In the genomic region with DNA sequence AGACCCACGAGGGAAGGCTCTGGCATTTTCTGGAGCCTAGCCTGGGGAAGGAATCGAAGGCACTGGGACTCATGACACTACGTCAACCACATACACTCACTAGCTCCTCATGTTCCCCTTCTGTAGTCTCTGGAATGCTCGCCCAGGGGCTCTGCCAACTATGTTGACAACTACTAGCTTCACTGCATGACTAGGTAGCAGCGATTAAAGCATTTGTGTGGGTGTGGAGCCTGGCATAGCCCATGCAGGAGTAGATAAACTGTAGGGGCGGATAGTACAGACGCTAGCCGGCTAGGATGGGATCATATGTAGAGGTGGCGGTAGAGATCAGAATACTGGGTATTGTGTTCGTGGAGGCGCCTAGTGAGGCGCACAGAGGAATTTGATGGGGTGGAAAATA, we compare ENCODE assay signal across 23 mouse cellular contexts. TPM values are rescaled to one million over a fixed set of nuclear protein-coding genes. Genes with fewer than 3 reads are reported as not detected.
DNase-seq lines count a peak whose midpoint lies in the region; ATAC-seq lines count a peak whose summit lies in the region.
"Had no signal": no experiment of that assay in that cellular context is flagged by ENCODE, and none has a peak within 500 bp of the region (broad histone marks: within the 10 kb centered on the region; RNA-seq: fewer than 3 reads in every experiment).

No protein-coding gene starts in this region.

- no peak for DNase-seq in frontal cortex, adult 2 months (ENCODE audit: extremely low spot score in 1 of 2, low spot score in 1 of 2)
- DNase-seq in liver = no peak
- DNase-seq in Muller cell, postnatal 12 days (ENCODE audit: inconsistent ontology term) = peak; percentile 63
- DNase-seq in layer of hippocampus, adult 9-11 months = peak; percentile 71
- DNase-seq in yolk sac, embryonic 10.5 days (ENCODE audit: low spot score) = no peak
- DNase-seq in left cerebral cortex, adult 11 months (ENCODE audit: low spot score) = no peak
- DNase-seq: adrenal gland, adult 8-10 months; cerebellum, postnatal 10 days; gastrocnemius, postnatal 10 days; heart, adult 18-20 months; left cerebral cortex, postnatal 4 days; right cerebral cortex, postnatal 14 days; thymus, adult 18-20 months had no signal

- peaks cover 22% of the 10 kb centered on the region for H3K4me1 ChIP-seq in liver, embryonic 15.5 days (replicated peaks)

- H3K9ac ChIP-seq in liver, embryonic 15.5 days = no peak overlapping the region
- H3K9ac ChIP-seq: embryonic facial prominence, embryonic 13.5 days; kidney, embryonic 15.5 days; midbrain, embryonic 15.5 days; stomach, embryonic 15.5 days had no signal

- H3K27ac ChIP-seq in liver, embryonic 15.5 days (replicated peaks) = no peak overlapping the region
- H3K27ac ChIP-seq: embryonic facial prominence, embryonic 13.5 days; forebrain, embryonic 10.5 days; kidney, embryonic 15.5 days; midbrain, embryonic 15.5 days; stomach, embryonic 15.5 days had no signal

- 57% methylated on average over 12 of the region's 12 CpGs for WGBS in liver, embryonic 15.5 days (ENCODE audit: insufficient replicate concordance)

- no peaks in the 10 kb centered on the region for H3K36me3 ChIP-seq in liver, embryonic 15.5 days (replicated peaks)
- H3K36me3 ChIP-seq: embryonic facial prominence, embryonic 13.5 days; forebrain, embryonic 10.5 days; kidney, embryonic 15.5 days; midbrain, embryonic 15.5 days; stomach, embryonic 15.5 days had no signal

- H3K27me3 ChIP-seq in liver, embryonic 15.5 days = peaks cover 22% of the 10 kb centered on the region
- H3K27me3 ChIP-seq: embryonic facial prominence, embryonic 13.5 days; stomach, embryonic 15.5 days had no signal

- H3K4me2 ChIP-seq in liver, embryonic 15.5 days = no peak overlapping the region
- H3K4me2 ChIP-seq: embryonic facial prominence, embryonic 13.5 days; kidney, embryonic 15.5 days; midbrain, embryonic 15.5 days; stomach, embryonic 15.5 days had no signal

- ATAC-seq in frontal cortex, adult (ENCODE audit: low TSS enrichment) = peak; percentile 28; the same call in 1 of the 2 replicates
- ATAC-seq in liver, embryonic 15.5 days (ENCODE audit: insufficient read depth) = 0 out of 2 replicates have a peak, but pooled peaks have one; percentile 19
- ATAC-seq: hindbrain, embryonic 16.5 days; intestine, postnatal 0 days; midbrain, embryonic 15.5 days had no signal

- no peaks in the 10 kb centered on the region for H3K9me3 ChIP-seq in liver, embryonic 15.5 days (replicated peaks)
- H3K9me3 ChIP-seq: embryonic facial prominence, embryonic 13.5 days; forebrain, embryonic 10.5 days; kidney, embryonic 15.5 days; midbrain, embryonic 15.5 days; stomach, embryonic 15.5 days had no signal

- no peak overlapping the region for H3K4me3 ChIP-seq in liver, embryonic 15.5 days (replicated peaks)
- H3K4me3 ChIP-seq: embryonic facial prominence, embryonic 13.5 days; forebrain, embryonic 10.5 days; kidney, embryonic 15.5 days; midbrain, embryonic 15.5 days; myocyte; stomach, embryonic 15.5 days had no signal

RNA-seq across cellular contexts. Expression of gene Il1r1, which starts 45.5 kb away (rescaled TPM):
- 1.4 and 1.6 TPM in 2 replicates for polyA plus RNA-seq in frontal cortex, adult 2 months (2012; rRNA removed)
- polyA plus RNA-seq in liver, embryonic 15.5 days (2015; fragmentation: Nextera tagmentation; extraction: Ambion mirVana) = 7.5 TPM in 2 replicates

RNA-seq across cellular contexts. Expression of gene Il1rl2, which starts 54.0 kb away (rescaled TPM):
- 0.48 and 0.88 TPM in 2 replicates for polyA plus RNA-seq in frontal cortex, adult 2 months (2012; rRNA removed)
- 1.1 and 1.5 TPM in 2 replicates for polyA plus RNA-seq in liver, embryonic 15.5 days (2015; fragmentation: Nextera tagmentation; extraction: Ambion mirVana)
- polyA plus RNA-seq: myocyte had no signal

Comparison
In these comparisons a context has a peak if more than half of its experiments do, and no peak if none do; other contexts are left out.
1. DNase-seq: peak in Muller cell, postnatal 12 days (single experiment) and layer of hippocampus, adult 9-11 months (single experiment); none in frontal cortex, adult 2 months (0 of 2), liver (single experiment), yolk sac, embryonic 10.5 days (single experiment) and left cerebral cortex, adult 11 months (single experiment).